Mouse (Mus musculus) ES-E14 (cell line): ENCODE measurements around the gene Ldlr.

Experiments
- HCFC1 ChIP-seq: IDR thresholded peaks from 2 replicates; pipeline ENCODE4 v1.6.1; 2012; ENCODE audit warnings: low read length, inconsistent platforms, borderline replicate concordance; ENCODE audit not compliant: insufficient read depth
- ZC3H11A ChIP-seq: IDR thresholded peaks from 2 replicates; pipeline ENCODE4 v1.6.1; 2012; ENCODE audit warnings: low read depth, mild to moderate bottlenecking, inconsistent platforms, low read length, borderline replicate concordance

DNA sequence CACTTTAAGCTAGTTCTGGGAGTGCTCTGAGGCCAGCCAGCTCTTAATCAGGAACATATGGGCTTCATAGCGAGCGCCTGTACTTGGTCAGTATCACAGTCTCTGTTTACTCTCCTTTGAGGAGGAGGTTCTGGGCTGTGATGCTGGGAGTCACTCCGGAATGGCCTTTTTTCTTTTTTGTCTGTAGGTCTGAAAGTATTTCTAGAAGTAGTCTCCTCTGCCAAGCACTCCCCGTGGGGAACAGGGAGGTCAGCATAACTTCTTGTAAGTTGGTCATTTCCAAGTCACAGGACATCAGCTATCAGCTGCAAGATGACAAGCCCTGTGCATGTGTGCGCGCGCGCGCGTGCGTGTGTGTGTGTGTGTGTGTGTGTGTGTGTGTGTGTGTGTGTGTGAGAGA is 44.6 kb downstream of the Ldlr start:
- TF ChIP-seq ZC3H11A (no peak), HCFC1 (no peak)
